Mouse (Mus musculus): ENCODE data around the gene Trrap.
"Not testable (repeated sequence)": the region's sequence is repeated elsewhere in the genome, so short reads cannot be mapped to it uniquely, and the experiment has no call there.

Gene Trrap

GRCm38 (mm10) chr5:144767106-144767798 is at the start of gene Trrap:
Trrap (plus strand) TSS chr5:144767732.
- not testable (repeated sequence) for DNase-seq (ENCODE audit: low read depth, low spot score)

- peak; percentile 77 for DNase-seq (ENCODE audit: low read depth, low spot score)
Observed at GRCm38 (mm10) chr5:144719781-144720180, 47.8 kb upstream of the Trrap start.

- peak; percentile 28 for DNase-seq (ENCODE audit: low read depth, low spot score)
Observed at GRCm38 (mm10) chr5:144720281-144720680, 47.3 kb upstream of the Trrap start.

DNA sequence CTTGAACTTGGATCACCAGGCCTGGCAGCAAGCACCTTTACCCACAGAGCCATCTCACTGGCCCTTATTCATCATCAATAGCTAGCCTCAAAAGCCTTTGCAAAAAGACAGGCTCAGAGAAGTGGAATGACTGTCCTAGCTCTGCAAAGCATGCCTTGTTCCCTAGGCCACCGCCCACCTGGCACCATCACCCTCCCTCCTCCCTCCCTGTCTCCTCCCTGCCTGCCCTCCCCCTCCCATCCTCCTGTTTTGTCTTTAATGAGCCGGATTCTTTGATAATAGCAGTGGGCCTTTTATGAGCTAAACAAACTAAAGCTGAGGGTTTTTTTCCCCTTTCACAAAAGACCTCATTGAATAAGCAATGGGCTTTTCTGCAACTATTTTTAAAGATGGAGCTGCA is 42.6 kb upstream of the Trrap start:
- no peak for DNase-seq (ENCODE audit: low read depth, low spot score)

DNA sequence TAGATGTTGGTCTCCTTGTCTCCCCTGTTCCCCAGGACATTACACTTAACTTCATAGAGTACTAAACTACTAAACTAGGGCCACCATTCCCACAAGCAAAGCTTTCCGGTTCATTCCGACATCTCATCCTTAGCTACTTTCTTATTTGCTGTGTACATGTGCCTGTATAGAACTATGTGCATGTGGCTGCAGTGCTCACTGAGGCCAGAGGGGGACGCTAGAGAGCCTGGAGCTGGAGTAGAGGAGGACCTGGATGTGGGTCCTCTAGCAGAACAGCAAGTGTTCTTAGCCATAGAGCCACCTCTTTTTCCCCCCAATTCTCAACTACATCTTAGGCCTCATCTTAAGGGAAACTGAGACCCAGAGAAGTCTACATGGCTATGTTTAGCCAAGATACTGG is 42.0 kb upstream of the Trrap start:
- no peak for DNase-seq (ENCODE audit: low read depth, low spot score)

DNA sequence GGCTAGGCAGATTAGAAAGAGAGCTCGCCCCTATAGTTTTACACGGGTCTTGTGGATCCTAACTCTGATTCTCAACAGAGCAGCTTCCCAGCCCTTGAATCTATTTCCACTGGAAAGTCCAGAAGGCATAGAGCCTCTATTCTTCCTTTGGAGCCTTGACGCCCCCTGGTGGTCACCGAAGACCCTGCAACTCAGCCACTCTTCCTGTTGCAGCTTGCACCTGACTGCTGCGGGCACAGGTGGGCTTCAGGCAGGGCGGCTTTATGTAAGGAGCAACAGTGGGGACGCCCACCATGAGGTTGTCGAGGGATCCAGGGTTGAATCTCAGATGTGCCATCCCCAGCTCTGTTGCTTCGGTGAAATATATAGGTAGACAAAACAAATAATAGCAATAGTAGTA is 40.4 kb upstream of the Trrap start:
- DNase-seq (ENCODE audit: low read depth, low spot score) = no peak

DNA sequence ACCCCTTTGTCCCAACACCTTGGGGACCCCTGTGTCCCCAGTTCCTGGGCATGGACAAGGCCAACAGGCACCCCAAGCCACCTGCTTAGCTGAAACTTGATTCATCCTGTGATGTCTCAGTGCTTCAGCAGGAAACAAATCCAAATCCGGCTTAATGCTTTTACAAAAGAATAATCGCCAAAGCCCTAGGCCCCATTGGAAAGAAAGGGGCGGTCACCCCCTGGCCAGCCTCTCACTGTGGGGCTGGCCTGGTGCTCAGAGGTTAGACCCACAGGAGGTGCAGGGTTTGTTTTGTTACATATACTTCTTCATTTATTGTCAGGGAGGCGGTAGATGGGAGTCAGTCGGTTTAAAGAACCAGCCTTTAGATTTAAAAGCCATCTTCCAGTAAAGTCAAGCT is 39.3 kb upstream of the Trrap start:
- DNase-seq (ENCODE audit: low read depth, low spot score) = no peak

DNA sequence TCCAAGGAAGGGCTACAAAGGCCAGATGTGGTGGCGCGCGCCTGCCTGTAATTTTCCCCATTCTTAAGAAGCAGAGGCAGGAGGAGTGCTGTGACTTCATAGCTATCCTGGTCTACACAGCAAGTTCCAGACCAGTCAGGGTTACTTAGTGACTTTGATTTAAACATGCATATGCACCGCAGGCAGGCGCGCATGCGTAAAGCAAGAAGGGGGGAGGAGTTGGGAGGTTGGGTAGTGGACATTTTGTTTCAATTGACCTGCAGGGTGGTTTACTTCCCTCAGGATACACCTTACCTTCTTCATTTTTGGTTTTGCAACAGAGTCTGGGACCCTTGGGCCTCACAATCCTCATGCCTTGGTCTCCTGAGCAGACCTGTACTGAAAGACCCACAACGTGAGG is 38.3 kb upstream of the Trrap start:
- no peak for DNase-seq (ENCODE audit: low read depth, low spot score)

- DNase-seq (ENCODE audit: low read depth, low spot score) = peak; percentile 28
Observed at GRCm38 (mm10) chr5:144733953-144734352, 33.6 kb upstream of the Trrap start.

DNA sequence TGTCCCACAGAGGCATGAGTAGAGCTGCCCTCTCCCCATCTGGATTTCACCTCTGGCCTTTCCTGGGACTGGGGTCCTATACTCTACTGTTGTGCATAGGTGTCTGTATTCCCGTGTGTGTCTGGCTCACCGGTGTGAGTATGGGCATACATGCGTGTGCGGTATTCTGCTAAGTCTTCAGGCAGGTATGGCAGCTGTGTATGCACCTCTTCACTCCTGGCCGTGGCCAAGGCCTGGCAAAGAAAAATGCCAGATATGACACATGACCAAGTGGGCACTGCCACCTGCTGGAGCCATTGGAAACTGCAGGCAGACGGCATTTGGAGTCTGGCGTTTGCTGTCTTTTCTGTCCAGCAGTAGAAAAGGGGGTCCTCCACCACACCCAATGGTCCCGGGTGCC is 32.6 kb upstream of the Trrap start:
- no peak for DNase-seq (ENCODE audit: low read depth, low spot score)

DNA sequence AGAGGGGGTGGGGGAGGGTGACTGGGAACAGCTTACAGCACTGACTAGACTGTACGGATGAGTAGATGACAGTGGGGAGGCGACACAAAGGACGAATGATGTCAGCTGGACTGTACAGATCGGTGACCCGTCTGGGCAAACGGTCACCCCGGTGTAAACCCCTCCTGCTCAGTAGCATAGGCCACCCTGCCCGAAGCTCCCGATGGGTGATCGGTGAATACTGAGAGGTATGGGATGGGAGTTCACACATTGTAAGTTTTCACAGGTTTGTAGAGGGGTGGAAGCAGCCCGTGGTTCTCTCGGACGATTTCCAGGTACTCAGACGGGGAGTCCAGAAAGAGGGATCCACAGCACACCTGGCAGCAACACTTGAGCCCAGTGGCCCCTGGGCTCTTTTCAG is 30.4 kb upstream of the Trrap start:
- no peak for DNase-seq (ENCODE audit: low read depth, low spot score)

DNA sequence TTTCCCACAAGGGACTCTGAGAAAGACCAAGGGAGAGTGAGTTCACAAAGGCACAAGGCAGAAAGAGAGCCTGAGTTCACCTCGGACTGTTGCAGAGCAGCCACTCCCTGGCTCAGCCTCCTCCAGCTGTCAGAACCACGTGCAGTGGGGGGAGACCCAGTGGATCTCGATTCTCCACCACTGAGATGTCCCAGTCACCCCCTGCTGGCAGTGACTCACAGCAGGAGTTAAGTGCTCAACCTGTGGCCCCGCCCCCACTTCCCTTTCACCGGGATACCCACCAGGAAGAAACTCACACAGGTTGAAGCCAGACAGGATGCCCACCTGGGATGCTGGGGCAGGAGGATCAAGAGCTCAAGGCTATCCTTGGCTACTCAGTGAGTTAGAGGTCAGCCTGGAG is 15.1 kb upstream of the Trrap start:
- no peak for DNase-seq (ENCODE audit: low read depth, low spot score)

GRCm38 (mm10) chr5:144753041-144753440 is 14.5 kb upstream of the Trrap start:
- peak; percentile 77 for DNase-seq (ENCODE audit: low read depth, low spot score)

- no peak for DNase-seq (ENCODE audit: low read depth, low spot score)
Observed at GRCm38 (mm10) chr5:144755191-144755590, 12.3 kb upstream of the Trrap start.

- DNase-seq (ENCODE audit: low read depth, low spot score) = no peak
Observed at GRCm38 (mm10) chr5:144757402-144757801, 10.1 kb upstream of the Trrap start.

GRCm38 (mm10) chr5:144758422-144758821 is 9.1 kb upstream of the Trrap start:
- peak; percentile 67 for DNase-seq (ENCODE audit: low read depth, low spot score)

DNA sequence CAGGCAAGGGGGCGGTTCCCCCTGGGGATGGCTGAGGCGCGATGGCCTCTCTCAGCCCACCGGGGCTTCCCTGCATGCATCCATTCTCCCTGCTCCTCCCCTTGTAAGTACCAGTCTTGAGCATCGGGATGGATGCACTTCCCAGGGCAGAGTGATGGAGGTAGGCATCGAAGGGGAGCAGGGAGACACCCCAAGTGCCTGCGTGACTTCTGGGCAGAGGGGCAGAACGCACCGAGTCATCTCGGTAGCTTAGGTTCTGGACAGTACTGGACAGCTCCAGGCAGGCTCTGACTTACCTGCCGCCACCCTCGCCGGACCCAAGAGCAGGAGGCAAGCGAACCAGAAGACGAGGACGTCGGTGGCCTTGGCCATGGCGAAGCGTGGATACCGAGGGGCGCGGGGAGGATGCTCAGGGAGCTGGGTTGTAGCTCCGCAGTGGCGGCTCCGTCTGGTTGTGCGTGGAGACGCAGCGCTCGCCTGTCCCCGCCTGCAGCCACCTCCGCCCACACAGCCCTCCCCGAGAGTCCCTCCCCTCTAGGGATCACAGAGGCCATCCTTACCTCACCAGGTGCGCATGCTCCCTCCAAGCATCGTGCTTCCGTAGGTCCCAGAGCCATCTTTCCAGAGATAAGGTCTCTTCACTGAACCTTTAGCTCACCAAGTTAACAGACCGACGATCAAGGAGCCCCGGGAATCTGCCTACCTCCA is 6.2 kb upstream of the Trrap start, which contains the start of gene Tmem130:
Tmem130 (minus strand) TSS at position 658 of the 708 bp plus-strand sequence.
- peak; percentile 81 for DNase-seq (ENCODE audit: low read depth, low spot score)

GRCm38 (mm10) chr5:144766026-144766425 is 1.5 kb upstream of the Trrap start:
- DNase-seq (ENCODE audit: low read depth, low spot score) = no peak

DNA sequence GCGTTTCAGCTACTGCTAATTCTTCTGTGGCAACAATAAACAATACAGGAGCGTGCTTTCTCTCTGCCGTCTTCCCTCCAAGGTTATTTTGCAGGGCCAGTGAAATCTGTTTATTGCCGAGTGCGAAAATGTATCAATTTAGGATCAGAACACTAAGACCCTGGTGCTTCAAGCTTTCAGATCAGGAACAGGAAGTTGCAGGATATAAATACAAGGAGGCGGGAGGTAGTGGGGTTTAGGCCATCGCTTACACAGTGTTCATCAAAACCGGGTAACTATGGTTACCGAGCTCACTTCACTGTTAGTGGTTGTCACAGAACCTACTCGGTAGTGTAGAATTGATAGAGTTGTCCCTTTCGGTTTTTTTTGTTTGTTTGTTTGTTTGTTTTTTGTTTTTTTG is 886 bp upstream of the Trrap start:
- no peak for DNase-seq (ENCODE audit: low read depth, low spot score)

DNA sequence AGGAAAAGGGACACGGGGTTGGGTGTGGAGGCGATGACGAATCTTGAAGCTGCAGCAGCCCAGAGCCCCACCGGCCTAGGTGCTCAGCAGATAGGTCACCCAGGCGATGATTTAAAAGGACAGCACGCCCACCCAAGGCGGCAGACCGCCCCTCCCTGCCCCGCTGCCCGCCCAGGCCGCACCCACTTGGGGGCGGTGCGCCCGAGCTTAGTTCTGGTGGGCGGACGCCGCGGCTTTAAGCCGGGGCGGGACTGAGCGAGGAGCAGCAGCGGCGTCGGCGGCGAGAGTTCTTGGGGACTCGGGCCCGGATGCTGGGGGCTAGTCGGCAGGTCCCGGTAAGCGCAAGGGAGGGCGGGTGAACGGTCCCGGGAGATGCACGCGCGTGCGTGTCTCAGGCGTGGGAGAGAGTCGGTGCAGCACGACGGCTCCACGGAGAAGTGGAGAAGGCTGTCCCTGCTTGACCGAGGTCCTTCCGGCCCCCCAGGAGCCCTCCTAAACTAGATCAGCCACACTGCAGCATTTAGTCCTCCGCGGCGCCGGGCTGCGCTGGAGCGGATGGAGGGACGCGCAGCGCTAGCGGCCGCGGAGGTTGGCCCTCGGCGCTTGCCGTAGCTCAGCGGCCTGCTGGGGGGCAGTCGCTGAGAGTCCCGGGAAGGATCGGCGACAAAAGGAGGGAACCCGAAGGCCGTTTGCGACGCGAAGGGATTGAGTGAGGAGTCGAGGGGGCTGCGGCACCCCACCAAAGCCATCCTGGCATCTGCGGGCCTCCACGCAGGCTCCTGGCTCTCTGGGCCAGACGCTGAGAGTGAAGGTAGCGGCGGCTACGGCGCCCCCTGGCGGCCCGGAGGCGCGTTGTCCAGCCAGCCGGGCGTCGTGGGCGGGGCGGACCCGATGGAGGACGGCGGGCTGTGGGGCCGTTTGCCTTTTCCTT is 644 bp downstream of the Trrap start:
- peak; percentile 91 for DNase-seq (ENCODE audit: low read depth, low spot score)

- DNase-seq (ENCODE audit: low read depth, low spot score) = no peak
Observed at GRCm38 (mm10) chr5:144769067-144769482, 1.5 kb downstream of the Trrap start.

DNA sequence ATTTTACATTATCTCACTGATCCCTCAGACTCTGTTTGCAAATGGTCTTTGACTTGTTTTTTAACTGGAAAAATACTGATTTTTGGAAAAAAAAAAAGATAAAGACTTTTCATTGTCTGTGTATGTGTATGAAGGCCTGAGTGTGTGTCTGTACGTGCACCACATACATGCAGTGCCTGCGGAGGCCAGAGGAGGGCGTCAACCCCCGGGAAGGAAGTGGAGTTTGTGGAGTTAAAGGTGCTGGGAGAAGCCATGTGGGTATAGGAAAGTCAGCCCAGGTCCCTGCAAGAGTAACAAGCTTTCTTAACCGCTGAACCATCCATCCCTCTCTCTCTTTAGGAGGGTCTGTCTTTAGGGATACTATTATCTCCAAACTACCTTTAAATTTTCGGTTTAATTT is 5.7 kb downstream of the Trrap start:
- no peak for DNase-seq (ENCODE audit: low read depth, low spot score)

Measured in telencephalon, adult 2 months (tissue).